Mouse (Mus musculus): ENCODE measurements around the gene Nagk. TPM values are rescaled to one million over a fixed set of nuclear protein-coding genes. Genes with fewer than 3 reads are reported as not detected.

Gene Nagk
- 53.6 and 54.9 TPM in 2 replicates for polyA plus RNA-seq (2016; fragmentation: Nextera tagmentation; extraction: Ambion mirVana)

DNA sequence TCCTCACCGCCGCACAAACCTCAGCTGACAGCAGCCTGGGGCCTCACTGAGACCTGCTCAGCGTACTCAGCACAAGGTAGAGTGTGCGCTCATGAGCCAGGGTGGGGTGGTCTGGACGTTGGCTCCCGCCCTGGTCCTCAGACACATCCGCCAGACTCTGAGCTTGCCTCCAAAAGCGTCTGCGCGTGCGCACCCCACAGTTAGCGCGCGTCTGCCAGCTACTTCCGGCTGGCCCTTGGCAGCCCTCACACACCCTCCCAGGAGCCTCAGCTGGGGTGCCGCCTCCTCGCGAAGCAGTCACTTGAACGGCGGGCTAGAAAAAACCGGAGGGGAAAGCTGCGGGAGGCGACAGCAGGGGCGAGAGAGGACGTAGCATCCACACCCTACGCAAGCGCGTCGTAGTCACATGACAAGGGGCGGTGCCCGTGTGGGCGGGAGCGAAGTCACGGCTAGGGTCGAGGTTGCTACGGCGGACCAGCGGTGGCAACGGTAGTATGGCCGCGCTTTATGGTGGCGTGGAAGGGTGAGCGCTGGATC is at the start of gene Nagk:
Gene Nagk, plus strand, starts transcription at position 223 of the 537 bp plus-strand sequence.
- Histone ChIP-seq H3K4me3 (peak within 1 kb of the TSS; percentile 79), H3K9ac (replicated peaks) (peak within 1 kb of the TSS; percentile 83), H3K27ac (replicated peaks) (peak within 1 kb of the TSS; percentile 96), H3K4me2 (replicated peaks) (peak within 1 kb of the TSS; percentile 90), H3K9me3 (no peaks in the 10 kb centered on the region), H3K27me3 (no peaks in the 10 kb centered on the region), H3K36me3 (no peaks in the 10 kb centered on the region), H3K4me1 (peaks cover 6% of the 10 kb centered on the region)
- peak; percentile 95 for ATAC-seq (ENCODE audit: low FRiP score, low read depth)
- WGBS, result 0% methylated on average over 43 of the region's 43 CpGs

GRCm38 (mm10) chr6:83745466-83745865 is 49.3 kb upstream of the Nagk start:
- no peak overlapping the region for H3K4me2 ChIP-seq (replicated peaks)
- H3K4me3 ChIP-seq, result no peak overlapping the region
- no peak overlapping the region for H3K27ac ChIP-seq (replicated peaks)
- WGBS, result 42% methylated on average over 2 of the region's 2 CpGs
- H3K4me1 ChIP-seq, result peaks cover 5% of the 10 kb centered on the region; the same call in 1 of the 2 replicates
- no peak overlapping the region for H3K9ac ChIP-seq (replicated peaks)
- H3K36me3 ChIP-seq, result no peaks in the 10 kb centered on the region
- H3K27me3 ChIP-seq, result peaks cover 53% of the 10 kb centered on the region
- no peaks in the 10 kb centered on the region for H3K9me3 ChIP-seq
- ATAC-seq (ENCODE audit: low FRiP score, low read depth), result no peak

DNA sequence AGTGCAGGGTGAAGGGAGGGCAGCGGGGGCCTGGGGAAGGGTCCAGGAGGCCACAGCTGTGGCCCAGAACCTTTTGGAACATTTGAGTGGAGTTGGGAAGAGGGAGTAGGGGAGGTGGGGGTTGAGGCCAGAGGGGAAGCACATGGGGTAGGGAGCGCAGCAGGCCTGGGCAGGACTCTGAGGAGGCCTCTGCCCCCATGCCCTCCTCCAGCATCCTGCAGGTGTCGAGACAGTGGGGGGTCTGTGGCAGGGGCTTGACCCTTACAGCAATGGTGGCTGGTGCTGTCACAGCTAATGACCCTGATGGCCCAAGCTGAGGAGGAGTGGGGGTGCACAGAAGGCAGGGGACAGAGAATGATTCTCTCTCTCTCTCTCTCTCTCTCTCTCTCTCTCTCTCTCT is 45.5 kb upstream of the Nagk start:
- WGBS, result 56% methylated on average over 3 of the region's 3 CpGs
- no peak overlapping the region for H3K27ac ChIP-seq (replicated peaks)
- no peak overlapping the region for H3K4me3 ChIP-seq
- H3K27me3 ChIP-seq, result peaks cover 68% of the 10 kb centered on the region
- no peaks in the 10 kb centered on the region for H3K9me3 ChIP-seq
- no peak overlapping the region for H3K4me2 ChIP-seq (replicated peaks)
- no peak for ATAC-seq (ENCODE audit: low FRiP score, low read depth)
- no peaks in the 10 kb centered on the region for H3K36me3 ChIP-seq
- H3K4me1 ChIP-seq, result peaks cover 5% of the 10 kb centered on the region; the same call in 1 of the 2 replicates
- H3K9ac ChIP-seq (replicated peaks), result no peak overlapping the region

DNA sequence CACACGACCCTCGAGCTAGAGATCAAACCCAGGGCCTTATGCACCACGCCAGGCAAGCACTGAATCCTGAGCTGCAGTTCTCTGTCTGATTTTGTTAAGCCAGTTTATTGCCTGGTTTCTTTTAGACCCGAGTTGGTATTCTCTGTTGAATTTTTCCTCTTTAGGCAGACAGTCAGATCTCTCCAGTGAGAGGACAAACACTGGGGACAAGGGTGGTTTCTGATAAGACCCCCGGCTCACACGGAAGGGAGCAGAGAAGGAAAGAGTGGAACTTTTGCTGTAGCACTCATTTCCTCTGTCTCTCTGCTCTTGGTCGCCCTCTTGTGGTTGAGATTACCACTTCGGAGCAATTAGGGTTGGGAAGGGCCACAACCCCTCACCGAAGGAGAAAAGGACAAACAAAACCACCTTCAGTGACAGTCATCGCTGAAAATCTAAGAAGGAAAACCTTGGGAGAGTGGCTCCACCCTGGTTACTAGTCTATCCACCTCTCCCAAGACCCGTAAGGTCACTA is 44.6 kb upstream of the Nagk start:
- ATAC-seq (ENCODE audit: low FRiP score, low read depth), result no peak
- 10% methylated on average over 11 of the region's 11 CpGs for WGBS
- no peak overlapping the region for H3K9ac ChIP-seq (replicated peaks)
- H3K36me3 ChIP-seq, result no peaks in the 10 kb centered on the region
- peaks cover 64% of the 10 kb centered on the region for H3K27me3 ChIP-seq
- peaks cover 5% of the 10 kb centered on the region; the same call in 1 of the 2 replicates for H3K4me1 ChIP-seq
- no peak overlapping the region for H3K27ac ChIP-seq (replicated peaks)
- no peak overlapping the region for H3K4me3 ChIP-seq
- H3K9me3 ChIP-seq, result no peaks in the 10 kb centered on the region
- no peak overlapping the region for H3K4me2 ChIP-seq (replicated peaks)

DNA sequence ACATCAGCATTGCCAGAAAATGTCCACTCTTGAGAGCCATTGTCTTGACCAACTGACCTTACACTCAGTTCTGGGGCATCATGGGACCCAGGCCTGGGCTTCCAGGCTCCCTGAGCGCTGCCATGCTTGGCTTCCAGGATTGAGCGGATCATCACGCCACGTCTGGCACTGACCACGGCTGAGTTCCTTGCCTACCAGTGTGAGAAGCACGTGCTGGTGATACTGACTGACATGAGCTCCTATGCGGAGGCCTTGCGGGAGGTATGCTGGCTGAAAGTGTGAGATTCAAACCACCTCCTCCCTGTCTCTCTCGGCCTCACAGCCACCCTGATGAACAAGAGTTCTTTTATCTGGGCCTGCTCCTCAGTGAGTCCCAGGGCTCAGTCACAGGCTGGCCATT is 38.7 kb upstream of the Nagk start:
- peaks cover 77% of the 10 kb centered on the region for H3K27me3 ChIP-seq
- H3K27ac ChIP-seq (replicated peaks), result no peak overlapping the region
- no peaks in the 10 kb centered on the region for H3K9me3 ChIP-seq
- WGBS, result 73% methylated on average over 9 of the region's 9 CpGs
- no peak for ATAC-seq (ENCODE audit: low FRiP score, low read depth)
- no peak overlapping the region for H3K4me2 ChIP-seq (replicated peaks)
- H3K4me3 ChIP-seq, result no peak overlapping the region
- H3K36me3 ChIP-seq, result no peaks in the 10 kb centered on the region
- H3K4me1 ChIP-seq, result 0 out of 2 replicates have a peak, but pooled peaks cover 4% of the 10 kb centered on the region
- H3K9ac ChIP-seq (replicated peaks), result no peak overlapping the region

DNA sequence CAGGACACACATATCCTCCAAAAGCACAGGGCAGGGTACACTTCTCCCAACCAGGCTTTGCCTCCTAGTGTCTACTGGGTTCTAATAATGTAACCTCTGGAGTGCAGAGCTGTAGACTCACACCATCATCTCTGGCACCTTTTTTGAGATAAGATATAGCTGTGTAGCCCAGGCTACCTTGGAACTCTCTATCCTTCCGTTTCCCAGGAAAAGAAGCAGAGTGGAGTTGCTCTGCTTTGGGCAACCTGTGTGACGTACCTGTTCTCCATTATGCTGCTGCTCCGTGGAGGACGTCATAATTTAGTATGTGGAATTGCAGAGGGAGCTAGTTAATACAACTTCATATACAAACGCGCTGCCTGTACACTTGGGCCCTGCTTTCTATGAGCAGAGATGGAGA is 32.4 kb upstream of the Nagk start, which contains the start of gene Ankrd53:
Gene Ankrd53, plus strand, starts transcription at position 301 of the 400 bp plus-strand sequence.
- peaks cover 16% of the 10 kb centered on the region for H3K4me1 ChIP-seq
- H3K36me3 ChIP-seq, result 0 out of 2 replicates have a peak, but pooled peaks cover 5% of the 10 kb centered on the region
- peak within 1 kb of the TSS; percentile 50 for H3K4me2 ChIP-seq (replicated peaks)
- H3K9ac ChIP-seq (replicated peaks), result peak within 1 kb of the TSS; percentile 24; the same call in 1 of the 2 replicates
- no peak for ATAC-seq (ENCODE audit: low FRiP score, low read depth)
- peak within 1 kb of the TSS; percentile 27 for H3K4me3 ChIP-seq
- H3K27ac ChIP-seq (replicated peaks), result no peak within 1 kb of the TSS
- no peaks in the 10 kb centered on the region for H3K9me3 ChIP-seq
- peaks cover 75% of the 10 kb centered on the region for H3K27me3 ChIP-seq
- WGBS, result 28% methylated on average over 6 of the region's 6 CpGs

- peaks cover 69% of the 10 kb centered on the region for H3K27me3 ChIP-seq
Observed at GRCm38 (mm10) chr6:83762880-83763431, 31.8 kb upstream of the Nagk start.

GRCm38 (mm10) chr6:83766982-83767381 is 27.8 kb upstream of the Nagk start:
- H3K9me3 ChIP-seq, result no peaks in the 10 kb centered on the region
- ATAC-seq (ENCODE audit: low FRiP score, low read depth), result no peak
- H3K4me1 ChIP-seq, result peaks cover 12% of the 10 kb centered on the region
- H3K36me3 ChIP-seq, result peaks cover 36% of the 10 kb centered on the region
- peaks cover 32% of the 10 kb centered on the region for H3K27me3 ChIP-seq
- H3K4me3 ChIP-seq, result no peak overlapping the region
- no peak overlapping the region for H3K4me2 ChIP-seq (replicated peaks)
- H3K9ac ChIP-seq (replicated peaks), result no peak overlapping the region
- H3K27ac ChIP-seq (replicated peaks), result no peak overlapping the region
- WGBS, result 92% methylated on average over 3 of the region's 3 CpGs

More at GRCm38 (mm10) chr6:83762880-83763431, 31.8 kb upstream of the Nagk start:
- 2% methylated on average over 35 of the region's 35 CpGs for WGBS
- Histone ChIP-seq H3K9me3 (no peaks in the 10 kb centered on the region), H3K4me2 (replicated peaks) (peak overlapping the region; percentile 50), H3K4me3 (peak overlapping the region; percentile 27), H3K27ac (replicated peaks) (no peak overlapping the region), H3K4me1 (peaks cover 15% of the 10 kb centered on the region), H3K36me3 (0 out of 2 replicates have a peak, but pooled peaks cover 5% of the 10 kb centered on the region), H3K9ac (replicated peaks) (peak overlapping the region; percentile 24; the same call in 1 of the 2 replicates)
- ATAC-seq (ENCODE audit: low FRiP score, low read depth), result peak; percentile 41; the same call in 1 of the 2 replicates

- Histone ChIP-seq H3K27me3 (peaks cover 17% of the 10 kb centered on the region), H3K4me1 (peaks cover 3% of the 10 kb centered on the region; the same call in 1 of the 2 replicates), H3K4me2 (replicated peaks) (no peak overlapping the region), H3K9ac (replicated peaks) (no peak overlapping the region), H3K4me3 (no peak overlapping the region), H3K36me3 (peaks cover 46% of the 10 kb centered on the region), H3K27ac (replicated peaks) (no peak overlapping the region), H3K9me3 (no peaks in the 10 kb centered on the region)
- 86% methylated on average over 5 of the region's 5 CpGs for WGBS
- no peak for ATAC-seq (ENCODE audit: low FRiP score, low read depth)
Observed at GRCm38 (mm10) chr6:83768485-83768884, 26.3 kb upstream of the Nagk start.

DNA sequence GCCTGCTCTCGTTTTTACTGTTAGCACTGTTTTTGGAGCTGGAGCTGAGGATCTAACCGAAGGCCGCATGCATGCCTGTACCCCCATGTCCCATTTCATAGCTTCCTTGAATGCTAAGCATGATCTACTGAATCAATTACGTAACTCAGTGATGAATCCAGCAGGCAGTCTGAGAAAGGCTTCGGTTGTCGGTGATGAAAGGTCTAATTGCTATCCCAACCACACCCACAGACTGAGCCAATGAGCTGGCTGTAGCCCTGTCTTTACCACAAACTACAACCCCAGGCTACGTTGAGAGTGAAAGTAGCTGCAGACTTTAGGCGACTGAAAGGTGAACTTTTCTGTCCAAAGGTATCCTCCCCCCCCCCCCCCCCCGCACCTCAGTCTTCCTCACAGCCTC is 20.7 kb upstream of the Nagk start:
- no peak overlapping the region for H3K27ac ChIP-seq (replicated peaks)
- H3K4me1 ChIP-seq, result peaks cover 22% of the 10 kb centered on the region
- no peak for ATAC-seq (ENCODE audit: low FRiP score, low read depth)
- peaks cover 35% of the 10 kb centered on the region for H3K36me3 ChIP-seq
- 74% methylated on average over 9 of the region's 9 CpGs for WGBS
- H3K4me3 ChIP-seq, result no peak overlapping the region; the same call in 1 of the 2 replicates
- no peaks in the 10 kb centered on the region for H3K27me3 ChIP-seq
- H3K9ac ChIP-seq (replicated peaks), result no peak overlapping the region
- H3K9me3 ChIP-seq, result no peaks in the 10 kb centered on the region
- H3K4me2 ChIP-seq (replicated peaks), result peak overlapping the region; percentile 82

DNA sequence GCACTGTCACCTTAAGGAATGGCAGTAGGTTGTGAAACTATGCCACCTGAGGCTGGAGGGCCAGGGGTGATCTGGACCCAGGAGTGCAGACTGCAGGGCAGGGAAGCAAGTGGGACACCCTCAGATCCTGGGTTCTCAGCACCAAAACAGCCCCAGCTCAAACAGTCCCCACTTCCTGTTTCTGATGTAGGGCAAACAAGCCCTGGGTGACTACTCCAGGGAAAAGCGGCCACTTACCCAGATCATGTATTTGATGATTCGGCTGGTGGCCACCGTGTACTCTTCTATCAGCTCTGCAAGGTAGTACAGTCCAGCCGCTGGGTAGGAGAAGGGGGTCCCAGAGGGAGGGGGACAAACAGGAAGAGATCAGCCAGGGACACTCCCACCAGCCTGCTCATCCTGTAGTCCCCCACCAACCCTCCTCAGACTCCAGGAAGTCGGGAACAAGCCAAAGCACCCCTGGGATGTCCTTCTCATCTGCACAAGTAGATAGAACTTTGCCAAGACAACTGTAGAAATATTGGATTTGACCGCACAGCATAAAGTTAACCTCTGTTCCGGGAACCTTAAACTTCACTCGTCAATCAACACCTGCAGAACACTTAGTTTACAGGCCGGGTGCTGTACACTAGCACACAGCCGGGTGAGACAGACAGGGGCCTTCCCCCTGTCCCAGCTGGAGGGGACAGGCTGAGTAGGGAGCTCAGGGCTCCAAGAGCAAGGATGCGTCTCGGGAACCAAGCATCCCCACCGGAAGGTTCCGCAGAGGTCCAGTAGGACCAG is 19.8 kb upstream of the Nagk start:
- WGBS, result 6% methylated on average over 14 of the region's 14 CpGs

More for the DNA sequence above, 19.8 kb upstream of the Nagk start:
- Histone ChIP-seq H3K36me3 (peaks cover 29% of the 10 kb centered on the region), H3K9ac (replicated peaks) (peak overlapping the region; percentile 94), H3K27ac (replicated peaks) (peak overlapping the region; percentile 78), H3K27me3 (no peaks in the 10 kb centered on the region), H3K9me3 (no peaks in the 10 kb centered on the region), H3K4me1 (peaks cover 22% of the 10 kb centered on the region), H3K4me3 (peak overlapping the region; percentile 87), H3K4me2 (replicated peaks) (peak overlapping the region; percentile 82)
- no peak; the same call in 1 of the 2 replicates for ATAC-seq (ENCODE audit: low FRiP score, low read depth)
